Mouse (Mus musculus) forebrain, embryonic 16.5 days (tissue): ENCODE data around the gene Rufy3. TPM values are rescaled to one million over a fixed set of nuclear protein-coding genes. Genes with fewer than 3 reads are reported as not detected.

Experiments used
- ATAC-seq: fragments of 200-750 bp; cut with Nextera tagmentation; 2 replicates; pipeline ENCODE4 v1.8.0; 2017; ENCODE audit warnings: mild to moderate bottlenecking, moderate library complexity
- H3K27ac ChIP-seq: fragments of 300-500 bp; sonication (generic); 2 replicates; pipeline ENCODE4 v1.5.1; 2014; ENCODE audit warnings: low read length, control low read depth
- H3K27me3 ChIP-seq: fragments of 300-500 bp; sonication (generic); replicated peaks from 2 replicates; pipeline ENCODE4 v1.6.1; 2014; ENCODE audit warnings: low read length; ENCODE audit not compliant: control insufficient read depth, insufficient read depth
- H3K36me3 ChIP-seq: fragments of 300-500 bp; sonication (generic); 2 replicates; pipeline ENCODE4 v1.6.1; 2014; ENCODE audit not compliant: control insufficient read depth, insufficient read depth
- H3K4me1 ChIP-seq: fragments of 300-500 bp; sonication (generic); replicated peaks from 2 replicates; pipeline ENCODE4 v1.6.1; 2014; ENCODE audit warnings: low read length; ENCODE audit not compliant: control insufficient read depth, insufficient read depth
- H3K4me2 ChIP-seq: fragments of 300-500 bp; sonication (generic); 2 replicates; pipeline ENCODE4 v1.6.1; 2014; ENCODE audit warnings: mild to moderate bottlenecking, low read length, control low read depth
- H3K4me3 ChIP-seq: fragments of 300-500 bp; sonication (generic); replicated peaks from 2 replicates; pipeline ENCODE4 v1.5.1; 2014; ENCODE audit warnings: mild to moderate bottlenecking, low read length, control low read depth
- H3K9ac ChIP-seq: fragments of 300-500 bp; sonication (generic); replicated peaks from 2 replicates; pipeline ENCODE4 v1.6.1; 2014; ENCODE audit warnings: low read depth, low read length, control low read depth
- H3K9me3 ChIP-seq: fragments of 300-500 bp; sonication (generic); 2 replicates; pipeline ENCODE4 v1.6.1; 2016; ENCODE audit warnings: low read length; ENCODE audit not compliant: control insufficient read depth
- WGBS: fragments of 180-500 bp; shearing (Covaris S2); extraction: QIAGEN DNeasy Blood & Tissue Kit; methylation state at CpG from one replicate; pipeline ENCODE4 v1.1.7; 2014; 5-methylcytosine and 5-hydroxymethylcytosine counted together
- polyA plus RNA-seq: library from polyadenylated mRNA; unstranded; fragments of >200 nt; fragmentation: Nextera tagmentation; extraction: Ambion mirVana; gene quantifications from 2 replicates; pipeline ENCODE4 v1.2.1, GENCODE M21; 2015

Rufy3 gene
- polyA plus RNA-seq, 1 experiment from 2014 or later = 258 TPM

DNA sequence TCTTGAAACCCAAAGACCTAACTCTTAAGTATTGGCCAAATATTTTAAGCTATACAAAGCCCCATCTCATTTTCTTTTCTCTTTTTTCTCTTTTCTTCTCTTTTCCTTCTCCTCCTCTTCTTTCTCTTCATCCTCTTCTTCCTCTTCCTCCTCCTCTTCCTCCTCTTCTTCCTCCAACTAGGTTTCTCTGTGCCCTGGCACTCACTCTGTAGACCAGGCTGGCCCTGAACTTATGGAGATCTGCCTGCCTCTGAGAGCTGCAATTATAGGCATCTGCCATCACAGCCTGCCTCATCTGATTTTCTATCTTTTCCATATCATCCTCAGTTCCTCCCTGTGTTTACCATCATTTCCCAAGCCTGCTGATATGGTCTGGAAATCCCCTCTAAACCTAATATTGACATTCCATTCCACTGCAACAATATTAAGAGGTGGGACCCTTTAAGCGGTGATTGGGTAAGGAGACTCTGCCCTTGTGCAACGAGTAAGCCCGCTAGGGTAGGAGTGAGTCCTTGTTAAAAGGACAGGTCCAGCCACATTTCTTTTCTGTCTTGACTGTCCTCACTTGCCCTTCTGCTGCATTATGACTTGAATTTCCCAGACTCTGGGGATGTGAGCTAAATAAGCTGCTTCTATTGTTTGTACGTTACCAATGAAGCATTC is 134.5 kb downstream of the Rufy3 start:
- H3K9me3 ChIP-seq = no peaks in the 10 kb centered on the region
- 68% methylated on average over 4 of the region's 4 CpGs for WGBS
- H3K9ac ChIP-seq = no peak overlapping the region

More for the DNA sequence above, 134.5 kb downstream of the Rufy3 start:
- Histone ChIP-seq H3K4me2 (no peak overlapping the region), H3K36me3 (no peaks in the 10 kb centered on the region), H3K27me3 (no peaks in the 10 kb centered on the region), H3K4me3 (no peak overlapping the region), H3K27ac (no peak overlapping the region), H3K4me1 (no peaks in the 10 kb centered on the region)
- no peak for ATAC-seq

Other genes starting within 250 kb of the Rufy3 start
- not detected in 2 replicates for gene Prol1, start 247.7 kb upstream of the Rufy3 start, polyA plus RNA-seq
- gene Amtn, start 188.9 kb upstream of the Rufy3 start, polyA plus RNA-seq = not detected in 2 replicates
- gene Ambn, start 109.0 kb upstream of the Rufy3 start, polyA plus RNA-seq = not detected in 2 replicates
- gene Enam, start 77.1 kb upstream of the Rufy3 start, polyA plus RNA-seq = not detected in 2 replicates
- 0.11 and 0.58 TPM in 2 replicates for gene Jchain, start 37.1 kb upstream of the Rufy3 start, polyA plus RNA-seq
- 50.8 and 55.0 TPM in 2 replicates for gene Utp3, start 10.6 kb upstream of the Rufy3 start, polyA plus RNA-seq
- 62.9 and 66.5 TPM in 2 replicates for gene Grsf1, start 111.1 kb downstream of the Rufy3 start, polyA plus RNA-seq
- 13.6 and 16.0 TPM in 2 replicates for gene Mob1b, start 155.8 kb downstream of the Rufy3 start, polyA plus RNA-seq
- gene Dck, start 200.0 kb downstream of the Rufy3 start, polyA plus RNA-seq = 77.2 and 95.8 TPM in 2 replicates